Mouse (Mus musculus) heart, postnatal 0 days (tissue): ENCODE results near the gene Traf3ip2. TPM values are rescaled to one million over a fixed set of nuclear protein-coding genes. Genes with fewer than 3 reads are reported as not detected.
A peak's percentile ranks its signal among the peaks of the same experiment; 100 is the strongest.

Experiments
- ATAC-seq: fragments of 200-750 bp; cut with Nextera tagmentation; 2 replicates; pipeline ENCODE4 v1.8.0; 2017; ENCODE audit warnings: low read depth, moderate number of reproducible peaks, moderate library complexity; ENCODE audit not compliant: insufficient read depth
- DNase-seq: peaks from one replicate; pipeline ENCODE4 v3.0.0-alpha.2; 2016; ENCODE audit warnings: low spot score
- H3K27ac ChIP-seq: fragments of 300-500 bp; sonication (generic); 2 replicates; pipeline ENCODE4 v1.5.1; 2014; ENCODE audit warnings: low read depth, mild to moderate bottlenecking
- H3K27me3 ChIP-seq: fragments of 300-500 bp; sonication (generic); 2 replicates; pipeline ENCODE4 v1.6.1; 2014; ENCODE audit warnings: low read length, mixed read lengths; ENCODE audit not compliant: control insufficient read depth, insufficient read depth
- H3K36me3 ChIP-seq: fragments of 300-500 bp; sonication (generic); replicated peaks from 2 replicates; pipeline ENCODE4 v1.6.1; 2014; ENCODE audit warnings: low read length, mixed read lengths; ENCODE audit not compliant: control insufficient read depth, insufficient read depth
- H3K4me1 ChIP-seq: fragments of 300-500 bp; sonication (generic); 2 replicates; pipeline ENCODE4 v1.6.1; 2014; ENCODE audit warnings: antibody characterized with exemption; ENCODE audit not compliant: control insufficient read depth, insufficient read depth
- H3K4me2 ChIP-seq: fragments of 300-500 bp; sonication (generic); 2 replicates; pipeline ENCODE4 v1.6.1; 2014; ENCODE audit warnings: low read depth, mild to moderate bottlenecking, low read length, moderate library complexity
- H3K4me3 ChIP-seq: fragments of 300-500 bp; sonication (generic); 2 replicates; pipeline ENCODE4 v1.5.1; 2014; ENCODE audit warnings: low read depth, low read length
- H3K9ac ChIP-seq: fragments of 300-500 bp; sonication (generic); replicated peaks from 2 replicates; pipeline ENCODE4 v1.6.1; 2014; ENCODE audit warnings: low read depth, low read length, mixed read lengths
- H3K9me3 ChIP-seq: fragments of 300-500 bp; sonication (generic); replicated peaks from 2 replicates; pipeline ENCODE4 v1.6.1; 2016; ENCODE audit warnings: low read length; ENCODE audit not compliant: control insufficient read depth
- CTCF ChIP-seq: IDR thresholded peaks from 2 replicates; pipeline ENCODE4 v1.5.1; 2016; ENCODE audit warnings: antibody characterized with exemption, control low read depth, low read depth
- EP300 ChIP-seq: IDR thresholded peaks from 2 replicates; pipeline ENCODE4 v1.6.1; 2016; ENCODE audit warnings: antibody characterized with exemption, low read depth
- WGBS: fragments of 180-500 bp; shearing (Covaris S2); extraction: QIAGEN DNeasy Blood & Tissue Kit; methylation state at CpG from one replicate; pipeline ENCODE4 v1.1.7; 2014; 5-methylcytosine and 5-hydroxymethylcytosine counted together
- polyA plus RNA-seq: library from polyadenylated mRNA; unstranded; fragments of >200 nt; fragmentation: Nextera tagmentation; extraction: Ambion mirVana; gene quantifications from 2 replicates; pipeline ENCODE4 v1.2.1, GENCODE M21; 2015
- total RNA-seq: library from RNA; depleted of rRNA; stranded (reverse); fragments of >200 nt; gene quantifications from 2 replicates; pipeline ENCODE4 v1.2.3, GENCODE M21; 2014; ENCODE audit warnings: low replicate concordance; rRNA removed

Gene Traf3ip2
- total and polyA plus RNA-seq, 2 experiments from 2014 or later: 6.4 to 9.9 TPM

- no peak for ATAC-seq
- Histone ChIP-seq H3K4me1 (no peaks in the 10 kb centered on the region), H3K9ac (no peak overlapping the region), H3K27ac (no peak overlapping the region), H3K27me3 (no peaks in the 10 kb centered on the region), H3K4me2 (no peak overlapping the region), H3K36me3 (no peaks in the 10 kb centered on the region), H3K9me3 (no peaks in the 10 kb centered on the region), H3K4me3 (no peak overlapping the region)
- no peak for DNase-seq
- WGBS: 86% methylated on average over 2 of the region's 2 CpGs
- TF ChIP-seq CTCF (no peak), EP300 (no peak)
These were observed 69.8 kb downstream of the Traf3ip2 start for GRCm38 (mm10) chr10:39682556-39682955.

GRCm38 (mm10) chr10:39683481-39683880 is 70.7 kb downstream of the Traf3ip2 start:
- H3K4me3 ChIP-seq: no peak overlapping the region
- no peaks in the 10 kb centered on the region for H3K9me3 ChIP-seq
- no peak for TF ChIP-seq EP300
- TF ChIP-seq CTCF: no peak
- no peak overlapping the region for H3K4me2 ChIP-seq
- H3K27ac ChIP-seq: no peak overlapping the region
- no peak for DNase-seq
- WGBS: 78% methylated on average over 2 of the region's 2 CpGs
- H3K9ac ChIP-seq: no peak overlapping the region
- no peaks in the 10 kb centered on the region for H3K4me1 ChIP-seq
- H3K36me3 ChIP-seq: no peaks in the 10 kb centered on the region
- H3K27me3 ChIP-seq: no peaks in the 10 kb centered on the region
- no peak for ATAC-seq

GRCm38 (mm10) chr10:39686811-39687210 is 74.1 kb downstream of the Traf3ip2 start:
- 93% methylated on average over 4 of the region's 4 CpGs for WGBS
- no peak for TF ChIP-seq CTCF
- no peak for TF ChIP-seq EP300
- H3K9me3 ChIP-seq: no peaks in the 10 kb centered on the region
- ATAC-seq: no peak
- no peaks in the 10 kb centered on the region for H3K27me3 ChIP-seq
- no peak overlapping the region for H3K4me3 ChIP-seq
- DNase-seq: no peak
- H3K9ac ChIP-seq: no peak overlapping the region
- H3K4me2 ChIP-seq: no peak overlapping the region
- H3K36me3 ChIP-seq: no peaks in the 10 kb centered on the region
- no peak overlapping the region for H3K27ac ChIP-seq
- peaks cover 6% of the 10 kb centered on the region for H3K4me1 ChIP-seq

GRCm38 (mm10) chr10:39687851-39688250 is 75.1 kb downstream of the Traf3ip2 start:
- no peak overlapping the region for H3K9ac ChIP-seq
- no peaks in the 10 kb centered on the region for H3K36me3 ChIP-seq
- 65% methylated on average over 3 of the region's 3 CpGs for WGBS
- no peak overlapping the region for H3K27ac ChIP-seq
- H3K9me3 ChIP-seq: no peaks in the 10 kb centered on the region
- H3K4me1 ChIP-seq: peaks cover 6% of the 10 kb centered on the region
- H3K27me3 ChIP-seq: no peaks in the 10 kb centered on the region
- DNase-seq: no peak
- H3K4me2 ChIP-seq: no peak overlapping the region
- TF ChIP-seq CTCF: no peak
- TF ChIP-seq EP300: no peak
- H3K4me3 ChIP-seq: no peak overlapping the region
- no peak for ATAC-seq

- no peak overlapping the region for H3K27ac ChIP-seq
- no peaks in the 10 kb centered on the region for H3K27me3 ChIP-seq
- ATAC-seq (peak; percentile 47; the same call in 1 of the 2 replicates), DNase-seq (peak; percentile 39)
- no peaks in the 10 kb centered on the region for H3K9me3 ChIP-seq
- peak overlapping the region; percentile 22 for H3K4me2 ChIP-seq
- no peaks in the 10 kb centered on the region for H3K36me3 ChIP-seq
- no peak for TF ChIP-seq EP300
- TF ChIP-seq CTCF: no peak
- no peak overlapping the region for H3K4me3 ChIP-seq
- H3K9ac ChIP-seq: no peak overlapping the region
- 33% methylated on average over 11 of the region's 11 CpGs for WGBS
- H3K4me1 ChIP-seq: peaks cover 6% of the 10 kb centered on the region
These were observed 78.8 kb downstream of the Traf3ip2 start for GRCm38 (mm10) chr10:39691351-39692064.

- WGBS: 50% methylated on average over 2 of the region's 2 CpGs
- Histone ChIP-seq H3K4me2 (no peak overlapping the region), H3K36me3 (no peaks in the 10 kb centered on the region), H3K9me3 (no peaks in the 10 kb centered on the region), H3K4me3 (no peak overlapping the region), H3K27ac (no peak overlapping the region), H3K4me1 (peaks cover 6% of the 10 kb centered on the region), H3K27me3 (no peaks in the 10 kb centered on the region), H3K9ac (no peak overlapping the region)
- no peak for ATAC-seq
- TF ChIP-seq CTCF: no peak
- no peak for TF ChIP-seq EP300
- DNase-seq: no peak
These were observed 79.4 kb downstream of the Traf3ip2 start for GRCm38 (mm10) chr10:39692152-39692551.

Other genes with a start within 250 kb of the Traf3ip2 start
- 24.1 and 34.3 TPM in 2 replicates for gene Fyn, start 244.1 kb upstream of the Traf3ip2 start, total RNA-seq
- 10.3 and 10.8 TPM in 2 replicates for gene Fyn, start 244.1 kb upstream of the Traf3ip2 start, polyA plus RNA-seq
- 16.7 and 34.7 TPM in 2 replicates for gene Rev3l, start 119.2 kb downstream of the Traf3ip2 start, total RNA-seq
- 5.4 and 5.5 TPM in 2 replicates for gene Rev3l, start 119.2 kb downstream of the Traf3ip2 start, polyA plus RNA-seq